Mouse (Mus musculus) Patski (cell line): ENCODE measurements around the gene Mboat2. TPM values are rescaled to one million over a fixed set of nuclear protein-coding genes. Genes with fewer than 3 reads are reported as not detected.

Experiments
- ATAC-seq: fragments of 100-300 bp; one replicate; pipeline ENCODE4 v1.8.0; 2021
- CTCF ChIA-PET: fragments of 350-600 bp; sonication (Branson Sonifier 250); formaldehyde crosslinking; loops from one replicate; lab custom pipeline; 2022; ENCODE audit warnings: inconsistent platforms; lab: Charles Lee
- POLR2A ChIA-PET: fragments of 350-600 bp; sonication (Branson Sonifier 250); formaldehyde crosslinking; loops from one replicate; lab custom pipeline; 2022; ENCODE audit warnings: antibody characterized with exemption, inconsistent platforms; lab: Charles Lee
- DNase-seq: peaks from one replicate; pipeline ENCODE4 v3.0.0-alpha.2; 2011; ENCODE audit warnings: low read depth, low spot score
- H3K27me3 ChIP-seq: fragments of 371-371 bp; one replicate; pipeline ENCODE4 v1.5.1; 2021
- CTCF ChIP-seq: fragments of 100-300 bp; IDR thresholded peaks from one replicate; pipeline ENCODE4 v1.5.1; 2021
- in situ Hi-C: fragments of 300-500 bp; cut with MboI; formaldehyde crosslinking; loops from 3 replicates; pipeline ENCODE4 v1.11.1; 2018; ENCODE audit warnings: low pct_unique_long_range_greater_than_20kb, mixed read lengths
- polyA plus RNA-seq: library from polyadenylated mRNA; unstranded; gene quantifications from one replicate; pipeline ENCODE4 v1.2.3, GENCODE M21; 2021

Mboat2 gene
- polyA plus RNA-seq, 1 experiment from 2014 or later, result 24.4 TPM

- TF ChIP-seq CTCF, result no peak
- CTCF ChIA-PET, result interaction anchor here (1.0 kb wide), 1 partner anchor 226 kb away, joined by 3 read pairs; no protein-coding TSS in a partner anchor
- DNase-seq (no peak), ATAC-seq (no peak)
- H3K27me3 ChIP-seq, result no peaks in the 10 kb centered on the region
- POLR2A ChIA-PET, result no interaction called here
- in situ Hi-C loops, result no loop called here
These were observed 112.1 kb downstream of the Mboat2 start for GRCm38 (mm10) chr12:24942619-24943287.

GRCm38 (mm10) chr12:24943427-24943826, 112.7 kb downstream of the Mboat2 start:
- POLR2A ChIA-PET, result no interaction called here
- in situ Hi-C loops, result no loop called here
- DNase-seq, result no peak
- no peak for ATAC-seq
- CTCF ChIA-PET, result no interaction called here
- TF ChIP-seq CTCF, result no peak
- H3K27me3 ChIP-seq, result no peaks in the 10 kb centered on the region

- POLR2A ChIA-PET, result no interaction called here
- no peak for TF ChIP-seq CTCF
- CTCF ChIA-PET, result no interaction called here
- ATAC-seq, result no peak
- H3K27me3 ChIP-seq, result no peaks in the 10 kb centered on the region
- no peak for DNase-seq
- in situ Hi-C loops, result no loop called here
These were observed 113.9 kb downstream of the Mboat2 start for GRCm38 (mm10) chr12:24944597-24944996.

GRCm38 (mm10) chr12:24947065-24947464, 116.4 kb downstream of the Mboat2 start:
- no peaks in the 10 kb centered on the region for H3K27me3 ChIP-seq
- CTCF ChIA-PET, result no interaction called here
- no peak for ATAC-seq
- POLR2A ChIA-PET, result no interaction called here
- DNase-seq, result no peak
- no peak for TF ChIP-seq CTCF
- in situ Hi-C loops, result loop anchor here (5.0 kb wide), 1 partner anchor 110 kb away; no protein-coding TSS in a partner anchor

GRCm38 (mm10) chr12:24948344-24948743, 117.7 kb downstream of the Mboat2 start:
- CTCF ChIA-PET, result interaction anchor here (0.7 to 4.2 kb wide), 4 partner anchors 10 to 241 kb away, joined by 3 to 26 read pairs (median 5); partner anchors contain the start of gene Rrm2
- DNase-seq (no peak), ATAC-seq (no peak)
- in situ Hi-C loops, result loop anchor here (5.0 kb wide), 1 partner anchor 111 kb away; no protein-coding TSS in a partner anchor
- POLR2A ChIA-PET, result interaction anchor here (0.7 kb wide), 1 partner anchor 231 kb away, joined by 3 read pairs; no protein-coding TSS in a partner anchor
- no peaks in the 10 kb centered on the region for H3K27me3 ChIP-seq
- TF ChIP-seq CTCF, result peak; percentile 60

GRCm38 (mm10) chr12:24950376-24951046, 119.8 kb downstream of the Mboat2 start:
- no peak for DNase-seq
- peak; percentile 81 for TF ChIP-seq CTCF
- in situ Hi-C loops, result loop anchor here (5.0 kb wide), 1 partner anchor 233 kb away; no protein-coding TSS in a partner anchor
- no peak for ATAC-seq
- no peaks in the 10 kb centered on the region for H3K27me3 ChIP-seq
- CTCF ChIA-PET, result interaction anchor here (0.5 to 6.7 kb wide), 8 partner anchors 10 to 245 kb away, joined by 3 to 69 read pairs (median 3); partner anchors contain the start of gene Rrm2
- POLR2A ChIA-PET, result interaction anchor here (1.5 kb wide), 1 partner anchor 241 kb away, joined by 3 read pairs; no protein-coding TSS in a partner anchor

GRCm38 (mm10) chr12:24952147-24952546, 121.5 kb downstream of the Mboat2 start:
- H3K27me3 ChIP-seq, result no peaks in the 10 kb centered on the region
- TF ChIP-seq CTCF, result peak; percentile 86
- DNase-seq (no peak), ATAC-seq (no peak)
- POLR2A ChIA-PET, result interaction anchor here (1.2 kb wide), 1 partner anchor 23 kb away, joined by 3 read pairs; the partner anchor contains the start of gene Kidins220
- in situ Hi-C loops, result loop anchor here (5.0 kb wide), 1 partner anchor 235 kb away; no protein-coding TSS in a partner anchor
- CTCF ChIA-PET, result interaction anchor here (1.0 to 6.7 kb wide), 7 partner anchors 46 to 243 kb away, joined by 3 to 69 read pairs (median 4); partner anchors contain the start of gene Rrm2

- ChIA-PET CTCF (interaction anchor here (6.7 kb wide), 1 partner anchor 246 kb away, joined by 69 read pairs; the partner anchor contains the start of gene Rrm2), POLR2A (interaction anchor here (1.1 kb wide), 1 partner anchor 246 kb away, joined by 3 read pairs; no protein-coding TSS in a partner anchor)
- no peak for TF ChIP-seq CTCF
- ATAC-seq (no peak), DNase-seq (no peak)
- in situ Hi-C loops, result no loop called here
- no peaks in the 10 kb centered on the region for H3K27me3 ChIP-seq
These were observed 124.5 kb downstream of the Mboat2 start for GRCm38 (mm10) chr12:24955137-24955536.

- POLR2A ChIA-PET, result no interaction called here
- no peak for DNase-seq
- no peak for ATAC-seq
- CTCF ChIA-PET, result no interaction called here
- no peak for TF ChIP-seq CTCF
- no peaks in the 10 kb centered on the region for H3K27me3 ChIP-seq
- in situ Hi-C loops, result no loop called here
These were observed 127.8 kb downstream of the Mboat2 start for GRCm38 (mm10) chr12:24958526-24958925.

GRCm38 (mm10) chr12:24961821-24962220, 131.1 kb downstream of the Mboat2 start:
- in situ Hi-C loops, result no loop called here
- ATAC-seq (no peak), DNase-seq (no peak)
- ChIA-PET POLR2A (interaction anchor here (0.7 kb wide), 1 partner anchor 1121 kb away, joined by 3 read pairs; no protein-coding TSS in a partner anchor), CTCF (interaction anchor here (1.3 kb wide), 1 partner anchor 9 kb away, joined by 3 read pairs; no protein-coding TSS in a partner anchor)
- no peaks in the 10 kb centered on the region for H3K27me3 ChIP-seq
- TF ChIP-seq CTCF, result no peak
